Mouse (Mus musculus): Measurements from ENCODE around the gene Myd88. TPM values are rescaled to one million over a fixed set of nuclear protein-coding genes. Genes with fewer than 3 reads are reported as not detected.

Myd88 gene
- polyA plus RNA-seq, 1 experiment: 16.0 TPM

GRCm38 (mm10) chr9:119334834-119335233 is 6.4 kb downstream of the Myd88 start:
- Histone ChIP-seq H3K4me2 (ENCODE audit: low read depth) (no peak overlapping the region), H3K27me3 (ENCODE audit: control insufficient read depth, insufficient read depth, insufficient read length) (no peaks in the 10 kb centered on the region), H3K36me3 (ENCODE audit: control insufficient read depth, insufficient read depth) (no peaks in the 10 kb centered on the region), H3ac (ENCODE audit: control insufficient read depth, insufficient read length) (no peak overlapping the region), H3K4me3 (no peak overlapping the region), H3K79me2 (ENCODE audit: control insufficient read depth, insufficient read depth) (peaks cover 7% of the 10 kb centered on the region)
- TF ChIP-seq SRF (IDR thresholded peaks at IDR 0.05; ENCODE audit: control insufficient read depth, insufficient read length, low read depth): no peak
- TF ChIP-seq POLR2A (IDR thresholded peaks at IDR 0.05; ENCODE audit: insufficient read length, low read depth): no peak
- no peak for TF ChIP-seq MYOD1 (IDR thresholded peaks at IDR 0.05; ENCODE audit: control insufficient read depth in 1 of 3, insufficient read length in 2 of 3, low read depth in 2 of 3)
- TF ChIP-seq TCF3 (IDR thresholded peaks at IDR 0.05; ENCODE audit: insufficient read length, low read depth): no peak
- no peak for TF ChIP-seq E2F4 (IDR thresholded peaks at IDR 0.05; ENCODE audit: insufficient read depth)
- TF ChIP-seq POLR2AphosphoS2 (IDR thresholded peaks at IDR 0.05; ENCODE audit: insufficient read length, low read depth): no peak
- TF ChIP-seq REST (IDR thresholded peaks at IDR 0.05; ENCODE audit: insufficient read depth, insufficient read length): no peak

DNA sequence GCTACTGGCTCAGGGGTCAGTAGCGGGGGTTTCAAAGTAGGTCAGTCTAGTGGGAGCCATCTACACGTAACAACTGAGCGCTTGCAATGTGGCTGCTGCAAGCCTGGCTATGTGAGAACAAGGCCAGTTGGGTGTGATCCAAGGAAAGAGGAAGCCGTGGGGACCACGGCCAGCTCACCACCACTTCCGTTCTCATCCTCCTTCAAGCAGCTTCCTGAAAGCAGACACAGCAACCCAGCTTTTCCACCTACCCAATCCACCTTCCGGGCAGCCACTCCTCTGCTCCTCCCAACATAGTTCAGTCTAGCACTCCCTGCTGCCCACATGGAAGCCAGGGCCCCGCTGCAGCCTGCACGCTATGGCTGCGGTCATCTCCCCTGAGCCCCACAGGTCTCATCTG is 6.9 kb downstream of the Myd88 start:
- Histone ChIP-seq H3K36me3 (ENCODE audit: control insufficient read depth, insufficient read depth) (no peaks in the 10 kb centered on the region), H3K4me2 (ENCODE audit: low read depth) (no peak overlapping the region), H3K4me3 (no peak overlapping the region), H3ac (ENCODE audit: control insufficient read depth, insufficient read length) (no peak overlapping the region), H3K27me3 (ENCODE audit: control insufficient read depth, insufficient read depth, insufficient read length) (no peaks in the 10 kb centered on the region), H3K79me2 (ENCODE audit: control insufficient read depth, insufficient read depth) (peaks cover 4% of the 10 kb centered on the region)
- TF ChIP-seq TCF3 (IDR thresholded peaks at IDR 0.05; ENCODE audit: insufficient read length, low read depth): no peak
- no peak for TF ChIP-seq TCF12 (IDR thresholded peaks at IDR 0.05; ENCODE audit: insufficient read depth, poor library complexity, severe bottlenecking)
- no peak for TF ChIP-seq MYOG (IDR thresholded peaks at IDR 0.05; ENCODE audit: control insufficient read depth in 1 of 3, insufficient read depth in 1 of 3, insufficient read length in 2 of 3, low read depth in 2 of 3)
- no peak for TF ChIP-seq MAX (IDR thresholded peaks at IDR 0.05; ENCODE audit: low read depth)
- no peak for TF ChIP-seq POLR2AphosphoS2 (IDR thresholded peaks at IDR 0.05; ENCODE audit: insufficient read length, low read depth)
- no peak for TF ChIP-seq CEBPB (IDR thresholded peaks at IDR 0.05; ENCODE audit: insufficient read depth, poor library complexity, severe bottlenecking)
- no peak for TF ChIP-seq POLR2A (IDR thresholded peaks at IDR 0.05; ENCODE audit: insufficient read length, low read depth)
- TF ChIP-seq SRF (IDR thresholded peaks at IDR 0.05; ENCODE audit: control insufficient read depth, insufficient read length, low read depth): no peak
- TF ChIP-seq E2F4 (IDR thresholded peaks at IDR 0.05; ENCODE audit: insufficient read depth): no peak
- TF ChIP-seq MYOD1 (IDR thresholded peaks at IDR 0.05; ENCODE audit: control insufficient read depth in 1 of 3, insufficient read length in 2 of 3, low read depth in 2 of 3): no peak
- TF ChIP-seq USF1 (IDR thresholded peaks at IDR 0.05; ENCODE audit: low read depth): no peak
- no peak for TF ChIP-seq REST (IDR thresholded peaks at IDR 0.05; ENCODE audit: insufficient read depth, insufficient read length)

- Histone ChIP-seq H3ac (ENCODE audit: control insufficient read depth, insufficient read length) (no peak overlapping the region), H3K4me2 (ENCODE audit: low read depth) (no peak overlapping the region), H3K27me3 (ENCODE audit: control insufficient read depth, insufficient read depth, insufficient read length) (no peaks in the 10 kb centered on the region), H3K4me3 (no peak overlapping the region), H3K36me3 (ENCODE audit: control insufficient read depth, insufficient read depth) (no peaks in the 10 kb centered on the region), H3K79me2 (ENCODE audit: control insufficient read depth, insufficient read depth) (no peaks in the 10 kb centered on the region)
- TF ChIP-seq MAX (IDR thresholded peaks at IDR 0.05; ENCODE audit: low read depth) (no peak), POLR2A (IDR thresholded peaks at IDR 0.05; ENCODE audit: insufficient read length, low read depth) (no peak), POLR2AphosphoS2 (IDR thresholded peaks at IDR 0.05; ENCODE audit: insufficient read length, low read depth) (no peak), CEBPB (IDR thresholded peaks at IDR 0.05; ENCODE audit: insufficient read depth, poor library complexity, severe bottlenecking) (no peak), USF1 (IDR thresholded peaks at IDR 0.05; ENCODE audit: low read depth) (no peak), MYOD1 (IDR thresholded peaks at IDR 0.05; ENCODE audit: control insufficient read depth in 1 of 3, insufficient read length in 2 of 3, low read depth in 2 of 3) (no peak), E2F4 (IDR thresholded peaks at IDR 0.05; ENCODE audit: insufficient read depth) (no peak)
These were observed 10.8 kb downstream of the Myd88 start for GRCm38 (mm10) chr9:119330186-119330963.

DNA sequence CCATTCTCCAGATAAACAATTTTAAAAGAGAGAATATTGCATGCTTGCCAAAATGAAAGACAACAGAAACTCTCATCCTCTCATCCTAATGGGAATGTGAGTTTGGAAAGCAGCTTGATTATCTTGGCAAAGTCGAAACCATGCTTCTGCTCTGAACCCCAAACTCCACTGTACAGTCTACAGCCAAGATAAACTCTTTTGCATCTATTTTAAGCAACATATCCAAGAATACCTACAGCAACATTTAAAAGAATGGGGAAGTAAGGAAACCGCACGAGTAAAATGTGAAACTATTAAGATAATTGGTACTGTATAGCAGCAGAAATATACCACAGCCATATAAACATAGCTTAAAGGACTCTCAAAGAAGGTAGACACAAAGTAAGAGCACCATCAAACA is 12.7 kb downstream of the Myd88 start:
- TF ChIP-seq CEBPB (IDR thresholded peaks at IDR 0.05; ENCODE audit: insufficient read depth, poor library complexity, severe bottlenecking) (no peak), E2F4 (IDR thresholded peaks at IDR 0.05; ENCODE audit: insufficient read depth) (no peak)
- Histone ChIP-seq H3K4me2 (ENCODE audit: low read depth) (no peak overlapping the region), H3K36me3 (ENCODE audit: control insufficient read depth, insufficient read depth) (no peaks in the 10 kb centered on the region)

GRCm38 (mm10) chr9:119324130-119324529 is 17.1 kb downstream of the Myd88 start:
- H3K4me2 ChIP-seq (ENCODE audit: low read depth): peak overlapping the region; percentile 92
- H3K27me3 ChIP-seq (ENCODE audit: control insufficient read depth, insufficient read depth, insufficient read length): no peaks in the 10 kb centered on the region
- no peak overlapping the region for H3ac ChIP-seq (ENCODE audit: control insufficient read depth, insufficient read length)
- TF ChIP-seq POLR2A (IDR thresholded peaks at IDR 0.05; ENCODE audit: insufficient read length, low read depth) (no peak), USF1 (IDR thresholded peaks at IDR 0.05; ENCODE audit: low read depth) (no peak)
- peaks cover 27% of the 10 kb centered on the region for H3K79me2 ChIP-seq (ENCODE audit: control insufficient read depth, insufficient read depth)
- no peaks in the 10 kb centered on the region for H3K36me3 ChIP-seq (ENCODE audit: control insufficient read depth, insufficient read depth)
- no peak overlapping the region for H3K4me3 ChIP-seq

More for the DNA sequence above, 12.7 kb downstream of the Myd88 start:
- no peak overlapping the region for H3ac ChIP-seq (ENCODE audit: control insufficient read depth, insufficient read length)
- H3K27me3 ChIP-seq (ENCODE audit: control insufficient read depth, insufficient read depth, insufficient read length): no peaks in the 10 kb centered on the region
- no peak overlapping the region for H3K4me3 ChIP-seq
- H3K79me2 ChIP-seq (ENCODE audit: control insufficient read depth, insufficient read depth): no peaks in the 10 kb centered on the region
